Mouse (Mus musculus): ENCODE data around the gene A730071L15Rik. TPM values are rescaled to one million over a fixed set of nuclear protein-coding genes. Genes with fewer than 3 reads are reported as not detected.

Gene A730071L15Rik
- total RNA-seq, 2 experiments from 2014 or later, result 0.31 TPM; not detected in 1

DNA sequence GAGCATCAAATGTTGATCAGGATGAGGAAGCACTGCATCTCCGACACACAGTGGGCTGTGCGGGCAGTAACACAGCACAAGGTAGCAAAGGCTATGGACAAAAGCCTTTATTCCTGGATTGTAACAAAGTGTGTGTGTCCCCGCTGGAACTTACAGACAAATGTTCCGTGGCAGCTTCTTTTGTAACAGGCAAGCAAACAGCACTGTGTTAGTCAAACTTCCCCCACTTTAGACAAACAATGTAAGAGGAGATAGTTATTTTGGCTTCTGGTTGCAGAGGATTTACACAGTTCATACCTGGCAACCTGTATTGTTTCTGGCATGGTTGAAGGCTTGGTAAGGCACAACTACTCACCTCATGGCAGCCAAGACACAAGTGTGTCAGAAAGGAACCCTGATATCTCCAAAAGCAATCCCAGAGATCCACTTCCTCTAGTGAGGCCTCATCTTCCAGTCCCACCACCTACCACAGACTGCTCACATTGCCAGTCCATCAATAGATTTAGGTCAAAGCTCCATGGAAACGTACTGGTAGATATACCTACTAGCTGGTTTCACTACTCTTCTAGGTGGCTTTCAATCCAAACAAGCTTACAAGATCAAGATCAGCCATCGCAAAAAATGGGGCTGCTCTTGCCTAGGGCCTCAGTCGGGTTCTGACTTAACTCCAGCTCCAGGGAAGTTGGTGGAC, 34.3 kb upstream of the A730071L15Rik start:
- no peak overlapping the region for H3K4me3 ChIP-seq
- peak overlapping the region; percentile 39; the same call in 1 of the 2 replicates for H3K27ac ChIP-seq
- no peak for DNase-seq (ENCODE audit: low spot score in 2 of 2)
- no peak for TF ChIP-seq CTCF (conservative IDR thresholded peaks at IDR 0.05)

DNA sequence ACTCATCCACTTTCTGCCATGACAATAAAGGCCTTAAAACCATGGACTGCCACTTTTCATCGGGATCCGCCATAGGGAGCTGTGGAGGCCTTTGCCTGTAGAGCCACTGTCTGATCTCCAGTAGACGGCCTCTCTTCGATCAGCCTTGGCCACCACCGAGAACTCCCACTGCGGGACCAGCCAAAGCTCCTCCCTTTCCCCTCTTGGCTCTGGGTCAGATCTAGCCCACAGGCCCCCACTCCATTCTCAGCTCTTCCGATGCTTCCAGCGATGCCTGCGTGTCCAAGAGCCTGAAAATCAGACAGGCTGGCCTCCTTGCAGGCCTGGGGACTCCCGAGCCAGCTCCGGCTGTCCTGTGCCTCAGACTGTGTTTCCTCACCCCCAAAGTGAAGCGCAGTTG, 33.5 kb upstream of the A730071L15Rik start:
- Histone ChIP-seq H3K27ac (no peak overlapping the region), H3K4me3 (no peak overlapping the region)
- TF ChIP-seq CTCF (conservative IDR thresholded peaks at IDR 0.05), result no peak
- no peak for DNase-seq (ENCODE audit: low spot score in 2 of 2)

DNA sequence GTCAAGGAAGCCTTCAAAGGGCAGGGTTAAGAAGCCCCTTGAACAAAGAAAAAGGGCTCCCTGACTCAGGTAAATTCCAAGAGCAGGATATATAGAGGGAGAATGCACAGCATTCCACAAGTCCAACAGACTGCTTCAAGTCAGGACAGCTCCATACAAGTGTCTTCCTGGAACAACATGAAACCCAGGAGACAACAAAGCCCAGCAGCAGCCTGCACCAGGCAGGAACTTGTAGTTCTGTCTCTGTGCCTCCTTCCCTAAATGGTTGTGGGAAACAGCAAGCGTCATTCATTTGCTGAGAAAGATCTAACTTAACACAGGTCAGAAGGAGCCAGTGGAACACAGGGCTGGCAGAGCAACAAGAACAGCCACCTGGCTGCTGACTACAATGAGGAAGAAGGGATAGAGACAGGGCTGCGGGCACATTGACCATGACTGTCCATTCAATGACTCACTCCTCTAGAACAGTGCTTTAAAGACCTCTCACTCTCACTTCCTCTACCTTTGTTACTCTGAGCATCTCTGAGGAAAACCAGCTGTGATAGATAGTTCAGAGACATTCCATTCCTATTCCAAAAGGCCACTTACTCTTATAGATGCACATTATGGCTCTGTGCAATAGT, 30.7 kb upstream of the A730071L15Rik start:
- Histone ChIP-seq H3K4me3 (no peak overlapping the region), H3K27ac (peak overlapping the region; percentile 24; the same call in 1 of the 2 replicates)
- TF ChIP-seq CTCF (conservative IDR thresholded peaks at IDR 0.05), result no peak
- DNase-seq (ENCODE audit: low spot score in 2 of 2), result no peak

DNA sequence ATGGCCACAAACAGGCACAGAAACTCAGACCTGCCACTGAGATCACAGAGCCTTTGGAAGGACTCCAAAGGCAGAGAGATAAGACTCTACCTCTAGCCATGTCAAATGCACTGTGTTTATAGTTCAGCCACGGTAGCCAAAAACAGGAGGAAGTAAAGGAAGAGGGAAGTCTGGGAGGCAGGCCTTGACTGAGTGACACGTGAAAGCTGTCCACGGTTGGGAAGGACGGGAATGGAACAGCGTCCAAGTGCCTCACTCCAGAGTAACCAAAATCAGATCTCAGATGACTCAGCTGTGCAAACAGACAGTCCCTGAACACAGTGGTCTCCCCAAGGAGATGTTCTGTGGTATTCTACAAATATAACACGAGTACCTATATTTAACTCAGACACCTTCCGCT, 25.1 kb upstream of the A730071L15Rik start:
- no peak for TF ChIP-seq CTCF (conservative IDR thresholded peaks at IDR 0.05)
- DNase-seq (ENCODE audit: low spot score in 2 of 2), result no peak
- no peak overlapping the region for H3K4me3 ChIP-seq
- peak overlapping the region; percentile 67 for H3K27ac ChIP-seq

DNA sequence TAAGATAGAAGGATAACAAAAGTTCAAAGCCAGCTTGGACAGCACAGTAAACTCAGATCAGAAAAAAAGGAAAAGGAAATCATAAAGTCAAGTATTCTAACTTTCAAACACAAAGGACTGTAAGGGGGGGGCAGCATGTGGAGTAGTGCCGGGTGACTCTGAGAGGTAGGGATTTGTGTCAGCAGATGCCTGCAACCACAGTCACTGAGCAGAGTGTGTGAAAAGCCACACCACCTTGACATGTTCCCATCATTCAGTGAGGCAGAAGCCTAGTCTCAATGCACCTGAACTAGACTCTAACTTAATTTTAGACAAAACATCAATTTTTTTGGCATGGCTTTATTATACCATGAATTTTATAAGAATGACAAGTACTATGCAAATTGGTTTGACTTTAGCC, 24.3 kb upstream of the A730071L15Rik start:
- no peak for DNase-seq (ENCODE audit: low spot score in 2 of 2)
- Histone ChIP-seq H3K27ac (no peak overlapping the region), H3K4me3 (no peak overlapping the region)
- no peak for TF ChIP-seq CTCF (conservative IDR thresholded peaks at IDR 0.05)

DNA sequence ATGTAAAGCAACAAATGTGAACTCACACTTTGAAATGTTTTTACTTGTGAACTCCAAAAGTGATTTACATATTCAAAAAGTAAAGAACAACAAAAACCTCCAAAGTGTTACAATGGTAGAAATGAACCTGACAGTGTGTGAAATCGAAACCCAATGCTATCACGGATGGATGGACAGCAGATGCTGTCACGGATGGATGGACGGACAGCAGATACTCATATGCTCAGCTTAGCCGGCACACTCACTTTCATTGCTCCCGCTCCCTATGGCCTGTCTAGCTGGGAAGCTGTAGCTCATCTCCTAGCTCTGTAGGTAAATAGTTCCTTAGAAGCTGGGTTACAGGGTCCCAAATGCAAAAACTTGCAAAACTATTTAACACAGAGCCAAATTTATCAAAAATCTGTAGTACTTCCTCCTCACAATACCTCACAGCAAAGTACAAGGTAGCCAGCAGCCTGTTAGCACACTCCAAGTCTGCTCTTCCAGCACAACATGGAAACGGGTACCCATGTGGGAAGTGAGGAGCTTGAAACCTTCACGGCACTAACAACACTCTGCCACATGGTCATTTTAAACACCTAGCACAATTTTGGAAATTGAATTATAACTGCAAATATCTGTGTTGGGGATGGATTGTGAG, 21.9 kb upstream of the A730071L15Rik start:
- TF ChIP-seq CTCF (conservative IDR thresholded peaks at IDR 0.05), result no peak
- Histone ChIP-seq H3K27ac (peak overlapping the region; percentile 90), H3K4me3 (no peak overlapping the region)
- no peak for DNase-seq (ENCODE audit: low spot score in 2 of 2)

DNA sequence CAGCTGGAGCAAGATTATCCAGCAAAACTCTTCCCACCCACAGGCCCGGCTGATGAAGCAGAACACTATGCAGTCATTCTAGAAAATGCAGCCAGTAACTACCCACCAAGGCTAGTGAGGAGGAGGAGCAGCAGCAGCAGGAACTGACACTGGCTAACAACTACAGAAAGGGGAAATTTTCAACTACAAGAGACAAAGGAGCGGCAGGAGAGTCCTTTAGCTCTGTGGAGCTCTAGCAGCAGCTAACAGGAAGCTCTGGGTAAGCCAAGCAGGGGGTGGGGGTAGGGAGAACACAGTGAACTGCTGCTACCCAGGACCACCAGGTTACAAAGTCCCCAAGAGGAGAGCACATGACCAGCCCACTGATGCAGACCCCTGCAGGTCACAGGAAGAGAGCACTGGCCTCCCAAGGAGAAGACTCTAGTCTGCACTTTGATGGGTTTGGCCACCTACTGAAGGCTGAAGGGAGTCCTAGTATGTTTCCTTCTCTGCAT, 21.1 kb upstream of the A730071L15Rik start:
- peak overlapping the region; percentile 25; the same call in 1 of the 2 replicates for H3K4me3 ChIP-seq
- H3K27ac ChIP-seq, result peak overlapping the region; percentile 90
- peak in 1 of 2 experiments; percentile 75 for DNase-seq (ENCODE audit: low spot score in 2 of 2)
- no peak for TF ChIP-seq CTCF (conservative IDR thresholded peaks at IDR 0.05)

DNA sequence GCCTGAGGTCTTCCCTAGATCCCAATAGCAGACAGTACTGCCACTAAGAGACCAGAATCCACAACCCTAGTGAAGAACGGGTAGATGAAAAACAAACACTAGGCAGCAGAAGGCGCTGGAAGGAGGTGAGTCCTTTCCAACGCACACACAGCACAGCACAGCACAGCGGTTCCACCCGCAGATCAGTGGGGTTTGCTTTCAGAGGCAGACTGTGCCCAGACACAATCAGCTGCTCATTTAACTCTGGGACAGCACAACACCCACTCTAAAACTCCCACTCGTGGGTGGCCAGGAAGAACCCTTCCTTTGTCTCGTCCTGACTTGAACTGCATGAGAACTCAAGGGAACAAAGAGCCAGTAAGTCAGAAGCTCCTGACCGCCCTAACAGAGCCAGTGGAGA, 20.6 kb upstream of the A730071L15Rik start:
- Histone ChIP-seq H3K27ac (peak overlapping the region; percentile 90), H3K4me3 (peak overlapping the region; percentile 25; the same call in 1 of the 2 replicates)
- TF ChIP-seq CTCF (conservative IDR thresholded peaks at IDR 0.05), result no peak; the same call in 1 of the 2 replicates
- DNase-seq (ENCODE audit: low spot score in 2 of 2), result no peak

DNA sequence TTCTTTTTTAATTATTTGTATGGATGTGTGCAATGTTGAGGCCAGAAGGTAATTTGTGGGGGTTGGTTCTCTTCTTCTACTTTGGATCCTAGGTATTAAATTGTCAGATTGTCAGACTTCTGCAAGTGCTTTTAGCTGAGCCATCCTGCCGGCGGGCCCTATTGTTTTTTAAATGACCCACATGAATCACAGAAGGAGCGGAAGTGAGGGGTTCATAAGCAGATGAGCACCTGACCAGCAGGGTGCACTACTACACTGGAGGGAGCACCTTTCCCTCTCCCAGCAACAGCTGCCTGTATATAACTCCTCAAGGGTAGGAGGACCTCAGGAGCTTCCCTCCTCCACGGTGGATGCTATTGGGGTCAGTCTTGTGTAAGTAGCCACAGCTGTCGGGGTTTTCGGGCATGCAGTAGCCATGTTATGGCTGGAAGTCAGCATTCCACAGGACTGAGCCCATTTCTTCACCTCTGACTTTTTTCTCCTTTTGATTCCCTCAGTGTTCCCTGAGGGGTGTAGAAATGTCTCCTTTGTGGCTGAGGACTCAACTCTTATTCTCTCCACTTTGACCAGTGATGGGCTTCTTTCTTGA, 18.9 kb upstream of the A730071L15Rik start:
- no peak for DNase-seq (ENCODE audit: low spot score in 2 of 2)
- peak overlapping the region; percentile 1; the same call in 1 of the 2 replicates for H3K27ac ChIP-seq
- H3K4me3 ChIP-seq, result no peak overlapping the region
- no peak for TF ChIP-seq CTCF (conservative IDR thresholded peaks at IDR 0.05)

DNA sequence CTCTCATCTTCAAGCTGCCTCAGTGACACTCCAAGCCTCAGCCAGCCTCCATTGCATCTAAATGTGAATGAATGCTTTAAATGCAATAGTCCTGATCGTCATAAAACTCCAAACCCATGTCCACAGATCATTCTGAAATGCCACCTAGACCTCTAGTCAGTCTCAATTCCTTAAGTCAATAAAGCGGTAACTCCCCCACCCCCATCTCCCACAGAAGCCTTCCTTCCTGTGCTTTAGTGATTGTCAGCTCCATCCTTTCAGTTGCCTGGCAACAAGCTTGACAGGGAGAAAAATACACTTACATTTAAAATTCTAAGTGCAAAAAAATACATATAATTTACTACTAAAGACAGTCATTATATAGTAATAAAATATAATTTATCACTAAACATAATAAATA, 16.6 kb upstream of the A730071L15Rik start:
- DNase-seq (ENCODE audit: low spot score in 2 of 2), result no peak
- Histone ChIP-seq H3K27ac (peak overlapping the region; percentile 81), H3K4me3 (no peak overlapping the region; the same call in 1 of the 2 replicates)
- TF ChIP-seq CTCF (conservative IDR thresholded peaks at IDR 0.05), result no peak

DNA sequence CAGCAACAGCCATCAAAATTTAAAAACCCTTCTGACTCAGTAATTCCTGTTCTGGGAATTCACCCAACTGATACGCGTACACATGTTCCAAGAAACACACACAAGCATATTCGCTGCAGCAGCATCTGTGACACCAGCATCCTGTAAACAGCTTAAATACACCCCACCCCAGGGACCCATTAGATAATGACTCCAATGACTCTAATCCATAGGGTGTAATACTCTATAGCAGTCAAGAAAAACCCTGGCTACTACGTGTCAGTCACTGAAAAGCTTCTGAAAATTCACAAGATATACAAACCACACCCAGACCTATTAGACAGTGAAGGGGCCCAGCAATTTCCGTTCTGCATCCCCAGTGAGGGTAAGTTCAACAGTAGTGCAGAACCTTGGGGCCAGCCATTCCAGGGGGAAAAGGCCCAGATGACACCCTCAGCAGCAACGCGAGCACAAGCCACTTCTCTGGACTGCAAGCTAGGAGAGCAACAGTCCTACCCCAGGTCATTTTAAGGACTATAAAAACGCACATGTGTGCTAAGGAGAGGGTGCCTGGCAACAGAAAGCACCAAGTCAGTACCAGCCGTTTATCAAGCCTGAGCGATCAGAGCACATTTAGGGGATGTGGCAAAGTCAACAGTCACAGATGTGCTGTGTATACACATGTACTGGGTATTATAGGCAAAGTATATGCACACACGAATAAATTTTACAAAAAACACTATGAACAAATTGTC, 15.5 kb upstream of the A730071L15Rik start:
- no peak for DNase-seq (ENCODE audit: low spot score in 2 of 2)
- peak overlapping the region; percentile 81 for H3K27ac ChIP-seq
- no peak for TF ChIP-seq CTCF (conservative IDR thresholded peaks at IDR 0.05)
- H3K4me3 ChIP-seq, result no peak overlapping the region

DNA sequence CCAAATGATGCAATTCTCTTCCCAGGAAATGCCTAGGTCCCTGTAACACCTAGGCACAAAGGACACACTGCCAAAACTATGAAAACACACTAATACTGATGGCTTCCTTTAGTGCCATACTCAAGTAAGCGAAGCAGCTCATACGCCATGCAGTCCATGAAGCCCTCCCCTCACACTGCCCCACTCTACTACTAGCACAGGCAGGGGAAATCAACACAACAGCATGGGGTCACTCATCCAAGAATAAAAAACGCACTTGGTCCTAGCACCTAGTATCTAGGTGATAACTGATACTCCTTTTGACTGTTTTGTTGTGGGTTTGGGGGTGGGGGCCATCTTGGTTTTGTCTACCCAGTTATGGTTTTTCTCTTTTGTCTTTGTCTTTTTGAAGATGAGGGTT, 12.4 kb upstream of the A730071L15Rik start:
- DNase-seq (ENCODE audit: low spot score in 2 of 2), result no peak
- Histone ChIP-seq H3K4me3 (no peak overlapping the region), H3K27ac (peak overlapping the region; percentile 90)
- TF ChIP-seq CTCF (conservative IDR thresholded peaks at IDR 0.05), result no peak
